Mouse (Mus musculus): Measurements from ENCODE around the gene Aaed1.

DNA sequence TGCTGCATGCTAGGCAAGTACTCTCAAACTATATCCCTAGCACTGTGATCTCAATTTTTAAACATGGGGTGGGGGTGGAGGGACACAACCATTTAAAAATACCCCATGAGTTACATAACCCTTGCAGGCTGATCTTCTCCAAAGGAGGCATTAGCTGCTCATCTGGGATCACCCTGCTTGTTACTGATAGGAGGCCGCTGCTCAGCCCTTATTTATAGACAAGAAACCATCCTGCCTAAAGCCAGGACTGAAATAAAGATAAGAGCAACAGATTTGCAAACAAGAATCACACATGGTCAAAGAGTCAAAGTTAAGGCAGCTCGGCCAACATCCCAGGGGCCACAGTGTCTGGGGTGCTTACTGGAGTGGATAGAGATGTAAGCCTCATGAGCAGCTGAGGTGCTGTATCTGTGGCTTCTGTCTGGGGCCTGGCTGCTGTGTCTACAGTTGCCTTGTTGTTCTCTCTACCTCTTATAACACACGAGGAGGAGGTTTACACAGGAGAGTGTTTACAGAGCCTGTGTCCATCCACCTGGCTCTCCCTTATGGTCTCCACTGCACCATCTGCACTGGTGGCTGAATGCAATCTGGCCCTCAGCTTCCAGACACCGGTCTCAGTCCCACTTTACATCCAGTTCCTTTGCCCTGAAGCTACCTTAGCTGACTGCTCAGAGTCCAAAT is 75.4 kb downstream of the Aaed1 start:
- TF ChIP-seq CTCF (IDR thresholded peaks at IDR 0.05; ENCODE audit: low read depth) (no peak), EP300 (optimal IDR thresholded peaks at IDR 0.05) (no peak)
